Mouse (Mus musculus): ENCODE data around the gene Abracl.

The Abracl gene

GRCm38 (mm10) chr10:18022312-18022711 is 776 bp downstream of the Abracl start:
- peak; percentile 66 to 74 for DNase-seq (ENCODE audit: low spot score in 2 of 2)

- DNase-seq (ENCODE audit: low spot score in 2 of 2) = no peak
Observed at GRCm38 (mm10) chr10:18021576-18022311, 1.3 kb downstream of the Abracl start.

- no peak for DNase-seq (ENCODE audit: low spot score in 2 of 2)
Observed at GRCm38 (mm10) chr10:18020846-18021245, 2.2 kb downstream of the Abracl start.

GRCm38 (mm10) chr10:18020443-18020842 is 2.6 kb downstream of the Abracl start:
- no peak for DNase-seq (ENCODE audit: low spot score in 2 of 2)

GRCm38 (mm10) chr10:18011761-18012160 is 11.3 kb downstream of the Abracl start:
- no peak for DNase-seq (ENCODE audit: low spot score in 2 of 2)

- no peak for DNase-seq (ENCODE audit: low spot score in 2 of 2)
Observed at GRCm38 (mm10) chr10:18009744-18010143, 13.3 kb downstream of the Abracl start.

GRCm38 (mm10) chr10:18008118-18008517 is 15.0 kb downstream of the Abracl start:
- no peak for DNase-seq (ENCODE audit: low spot score in 2 of 2)

GRCm38 (mm10) chr10:18007243-18007642 is 15.8 kb downstream of the Abracl start:
- no peak for DNase-seq (ENCODE audit: low spot score in 2 of 2)

- no peak for DNase-seq (ENCODE audit: low spot score in 2 of 2)
Observed at GRCm38 (mm10) chr10:18006756-18007155, 16.3 kb downstream of the Abracl start.

GRCm38 (mm10) chr10:18005136-18005955 is 17.7 kb downstream of the Abracl start:
- DNase-seq (ENCODE audit: low spot score in 2 of 2) = no peak

- DNase-seq (ENCODE audit: low spot score in 2 of 2) = no peak
Observed at GRCm38 (mm10) chr10:18003966-18004637, 19.0 kb downstream of the Abracl start.

- DNase-seq (ENCODE audit: low spot score in 2 of 2) = no peak
Observed at GRCm38 (mm10) chr10:17990576-17990975, 32.5 kb downstream of the Abracl start.

- DNase-seq (ENCODE audit: low spot score in 2 of 2) = no peak
Observed at GRCm38 (mm10) chr10:17989136-17989535, 34.0 kb downstream of the Abracl start.

- no peak for DNase-seq (ENCODE audit: low spot score in 2 of 2)
Observed at GRCm38 (mm10) chr10:17987823-17988423, 35.2 kb downstream of the Abracl start.

- no peak for DNase-seq (ENCODE audit: low spot score in 2 of 2)
Observed at GRCm38 (mm10) chr10:17983313-17983712, 39.8 kb downstream of the Abracl start.

GRCm38 (mm10) chr10:17966090-17966489 is 57.0 kb downstream of the Abracl start:
- DNase-seq (ENCODE audit: low spot score in 2 of 2) = no peak
